Mouse (Mus musculus): ENCODE results near the gene Caln1.

Caln1 gene

DNA sequence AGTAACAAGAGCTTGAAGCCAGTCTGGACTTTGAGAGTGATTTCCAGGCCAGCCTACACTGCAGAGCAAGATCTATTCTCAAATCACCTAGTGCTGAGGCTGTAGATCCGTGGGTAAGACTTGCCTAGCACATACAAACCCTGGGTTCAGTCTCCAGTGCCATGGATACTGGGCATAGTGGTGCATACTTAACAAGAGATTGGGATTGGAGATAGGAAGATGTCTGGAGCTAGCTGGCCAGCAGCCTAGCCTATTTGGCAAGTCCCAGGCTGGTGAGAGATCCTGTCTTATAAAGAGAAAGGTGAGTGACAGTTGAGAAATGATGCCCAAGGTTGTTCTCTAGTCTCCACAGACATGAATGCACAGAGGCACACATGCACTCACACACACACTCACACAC is 441.6 kb downstream of the Caln1 start:
- DNase-seq (ENCODE audit: low spot score in 2 of 2) = no peak

DNA sequence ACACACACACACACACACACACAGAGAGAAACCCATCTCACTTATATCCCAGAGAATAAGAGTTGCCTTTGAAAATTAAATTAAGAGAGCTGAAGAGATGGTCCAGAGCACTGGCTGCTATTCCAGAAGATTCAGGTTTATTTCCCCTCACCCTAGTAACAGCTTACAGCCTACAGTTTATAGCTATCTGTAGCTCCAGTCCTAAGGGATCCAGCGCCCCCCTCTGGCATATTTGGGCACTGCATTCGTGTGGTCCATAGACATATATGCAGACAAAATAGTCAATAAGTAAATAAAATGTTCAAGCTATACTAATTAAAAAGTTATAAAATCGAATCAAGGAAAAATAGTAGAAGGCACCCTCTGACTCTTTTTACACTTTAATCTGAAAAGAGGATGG is 442.0 kb downstream of the Caln1 start:
- DNase-seq (ENCODE audit: low spot score in 2 of 2) = no peak

- DNase-seq (ENCODE audit: low spot score in 2 of 2) = no peak
These were observed 442.7 kb downstream of the Caln1 start for GRCm38 (mm10) chr5:130811966-130812365.

GRCm38 (mm10) chr5:130812556-130812955 is 443.3 kb downstream of the Caln1 start:
- no peak for DNase-seq (ENCODE audit: low spot score in 2 of 2)

DNA sequence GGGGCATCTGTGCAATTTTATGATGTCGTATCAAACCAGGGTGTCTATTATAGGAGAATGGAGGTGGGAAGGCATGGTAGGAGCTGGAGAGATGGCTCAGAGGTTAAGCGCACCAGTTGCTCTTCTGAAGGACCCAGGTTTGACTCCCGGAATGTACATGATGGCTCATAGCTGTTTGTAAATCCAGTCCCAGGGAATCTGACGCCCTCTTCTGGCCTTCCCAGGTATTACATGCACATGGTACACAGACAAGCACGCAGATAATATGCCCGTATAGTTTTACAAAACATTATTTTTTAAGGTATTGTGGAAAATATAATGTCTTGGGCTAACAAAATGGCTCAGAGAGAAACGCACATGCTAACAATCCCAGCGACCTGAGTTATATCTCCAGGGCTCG is 443.8 kb downstream of the Caln1 start:
- no peak for DNase-seq (ENCODE audit: low spot score in 2 of 2)

DNA sequence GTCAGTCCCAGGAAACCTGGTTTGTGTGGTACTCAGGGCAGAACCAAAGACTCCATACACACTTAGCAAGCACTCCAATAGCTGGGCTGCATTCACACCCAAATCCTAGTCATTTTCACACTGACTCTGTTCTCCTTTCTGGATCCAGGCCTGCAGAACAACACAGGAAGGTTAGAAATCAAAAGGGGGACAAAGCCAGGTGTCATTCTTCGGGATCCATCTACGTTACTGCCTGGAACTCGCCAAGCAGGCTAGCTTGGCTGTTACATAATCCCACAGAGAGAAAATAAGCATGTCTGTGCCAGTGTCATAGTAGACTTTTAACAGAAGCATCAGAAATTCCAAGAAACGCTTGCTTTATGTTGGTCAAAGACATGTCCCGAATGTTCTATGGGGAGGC is 446.1 kb downstream of the Caln1 start:
- DNase-seq (ENCODE audit: low spot score in 2 of 2) = no peak

GRCm38 (mm10) chr5:130820021-130820648 is 450.9 kb downstream of the Caln1 start:
- no peak for DNase-seq (ENCODE audit: low spot score in 2 of 2)

DNA sequence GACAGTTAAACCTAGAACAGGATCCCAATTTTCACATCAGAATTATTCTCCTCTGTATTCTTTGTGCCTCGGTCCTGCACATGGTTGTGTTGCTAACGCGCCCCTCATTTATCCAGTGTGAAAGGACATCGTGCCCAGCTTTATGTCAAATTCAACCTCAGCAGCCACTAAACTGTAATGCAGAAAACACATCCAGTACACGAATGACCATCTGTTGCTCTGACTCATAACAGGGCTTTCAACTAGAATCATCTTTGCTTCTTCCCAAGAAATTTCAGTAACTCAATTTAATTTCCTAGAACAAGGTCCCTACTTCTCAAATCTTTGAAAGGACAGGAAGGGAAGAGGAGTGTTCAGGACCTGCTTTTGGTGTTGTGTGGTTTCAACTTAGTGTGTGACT is 451.4 kb downstream of the Caln1 start:
- no peak for DNase-seq (ENCODE audit: low spot score in 2 of 2)

- DNase-seq (ENCODE audit: low spot score in 2 of 2) = no peak
These were observed 456.5 kb downstream of the Caln1 start for GRCm38 (mm10) chr5:130825797-130826196.

DNA sequence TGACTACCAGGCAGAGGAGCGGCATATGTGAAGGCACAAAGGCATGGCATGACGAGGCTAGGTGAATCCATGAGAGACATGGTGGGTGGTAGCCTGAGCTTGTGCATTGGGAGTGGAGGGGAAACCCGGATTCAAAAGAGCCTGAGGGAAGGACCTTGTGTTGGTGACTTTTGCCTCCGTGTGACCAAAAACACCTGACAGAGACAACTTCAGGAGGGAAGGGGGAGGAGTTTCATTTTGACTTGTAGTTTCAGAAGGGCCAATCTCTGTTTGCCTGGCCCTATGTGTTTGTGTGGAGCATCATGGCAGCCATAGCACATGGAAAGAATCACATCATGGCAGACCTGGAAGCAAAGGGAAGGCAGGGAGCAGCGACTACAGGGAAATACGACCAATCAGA is 479.3 kb downstream of the Caln1 start:
- DNase-seq (ENCODE audit: low spot score in 2 of 2) = no peak

GRCm38 (mm10) chr5:130849610-130850009 is 480.4 kb downstream of the Caln1 start:
- no peak for DNase-seq (ENCODE audit: low spot score in 2 of 2)

DNA sequence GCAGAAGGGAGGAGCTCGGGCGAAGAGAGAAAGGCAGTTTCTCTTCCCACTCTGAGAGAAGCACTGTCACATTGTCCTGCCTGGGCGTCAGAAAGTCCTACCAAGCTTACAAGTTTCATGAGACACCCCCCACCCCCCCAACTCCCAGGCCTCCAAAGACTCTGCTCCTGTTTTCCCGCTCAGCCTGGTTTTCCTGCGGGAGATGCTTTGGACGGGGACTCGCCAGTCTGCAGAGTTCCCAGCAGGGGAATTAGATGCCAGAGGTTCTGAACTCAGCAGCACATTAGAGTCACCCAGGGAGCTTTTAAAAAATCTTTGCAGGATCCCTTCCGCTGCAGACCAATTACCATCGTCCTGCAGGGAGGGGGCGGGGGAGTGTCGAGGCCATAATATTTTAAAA is 482.9 kb downstream of the Caln1 start:
- DNase-seq (ENCODE audit: low spot score in 2 of 2) = no peak

DNA sequence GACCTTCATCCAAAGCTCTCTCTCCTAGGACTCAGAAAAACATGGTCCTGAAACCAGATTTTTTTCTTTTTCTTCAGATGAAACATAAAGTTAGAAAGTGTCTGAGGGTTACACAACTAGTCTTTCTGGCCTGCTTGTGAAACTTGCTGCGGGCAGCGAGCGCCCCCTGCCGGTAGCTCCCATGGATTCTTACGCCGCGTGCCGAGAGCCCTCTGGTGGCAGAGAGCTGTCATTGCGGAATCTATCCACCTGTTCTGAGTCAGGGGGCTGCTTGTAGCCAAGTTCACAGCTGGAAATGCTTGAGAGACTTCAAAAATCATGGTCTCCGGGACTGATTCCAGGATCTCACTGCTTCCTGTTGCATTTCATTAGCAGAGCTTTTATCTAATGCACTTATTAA is 484.1 kb downstream of the Caln1 start:
- peak; percentile 70 to 80 for DNase-seq (ENCODE audit: low spot score in 2 of 2)

DNA sequence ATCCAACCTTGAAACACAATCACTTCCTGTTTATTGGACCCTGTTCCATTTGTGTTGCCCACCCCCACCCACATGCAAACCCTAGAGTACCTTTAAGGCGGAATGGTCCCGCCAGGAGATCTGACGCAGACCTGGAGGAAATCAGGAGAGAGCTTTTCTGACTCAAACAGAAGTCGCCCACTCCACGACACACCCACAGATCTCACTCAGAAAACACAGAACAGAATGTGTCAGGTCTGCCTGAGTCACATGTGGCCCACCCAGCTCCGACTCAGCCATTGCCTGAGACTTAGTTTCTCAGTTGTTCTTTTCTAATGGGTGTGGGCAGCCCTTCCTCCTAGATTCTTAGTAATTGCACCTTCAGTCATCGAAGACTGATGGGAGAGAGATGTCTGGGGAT is 485.2 kb downstream of the Caln1 start:
- peak; percentile 80 to 82 for DNase-seq (ENCODE audit: low spot score in 2 of 2)

- DNase-seq (ENCODE audit: low spot score in 2 of 2) = no peak
These were observed 488.9 kb downstream of the Caln1 start for GRCm38 (mm10) chr5:130858148-130858547.

DNA sequence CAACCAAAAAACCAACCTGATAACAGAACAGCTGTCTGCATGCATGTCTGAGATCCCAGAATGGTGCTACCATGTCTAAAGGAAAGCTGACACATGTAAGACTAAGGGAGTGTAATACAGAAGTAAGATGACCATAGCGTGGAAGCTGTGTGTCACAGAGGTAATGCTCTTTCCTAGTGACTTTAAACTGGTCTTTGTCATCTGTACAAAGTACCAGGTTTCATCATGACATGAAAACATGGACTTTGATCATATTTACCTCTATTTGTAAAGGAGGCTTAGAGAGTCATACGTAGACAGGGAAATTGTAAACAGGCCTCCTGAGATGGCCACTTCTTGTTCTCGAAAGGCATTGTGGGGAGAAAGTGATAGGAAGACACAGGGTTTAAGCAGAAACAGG is 489.5 kb downstream of the Caln1 start:
- DNase-seq (ENCODE audit: low spot score in 2 of 2) = no peak

DNA sequence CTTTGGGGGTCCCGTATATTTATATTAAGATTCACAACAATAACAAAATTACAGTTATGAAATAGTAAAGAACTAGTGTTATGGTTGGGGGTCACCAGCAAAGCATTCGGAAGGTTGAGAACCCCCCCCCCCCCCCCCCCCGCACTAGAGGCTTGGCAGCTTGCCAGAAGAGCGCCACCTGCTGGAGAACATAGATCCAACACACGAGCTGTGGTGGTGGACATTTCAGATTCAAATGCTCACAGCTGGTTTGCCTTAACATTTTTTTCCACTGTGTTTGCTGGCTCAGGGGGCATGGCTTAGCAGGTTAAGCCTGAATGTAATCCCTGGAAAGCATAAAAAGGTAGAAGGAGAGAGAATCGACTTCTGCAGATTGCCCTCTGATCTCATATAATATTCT is 490.5 kb downstream of the Caln1 start:
- no peak for DNase-seq (ENCODE audit: low spot score in 2 of 2)

GRCm38 (mm10) chr5:130862302-130862701 is 493.0 kb downstream of the Caln1 start:
- peak; percentile 24 to 30 for DNase-seq (ENCODE audit: low spot score in 2 of 2)

DNA sequence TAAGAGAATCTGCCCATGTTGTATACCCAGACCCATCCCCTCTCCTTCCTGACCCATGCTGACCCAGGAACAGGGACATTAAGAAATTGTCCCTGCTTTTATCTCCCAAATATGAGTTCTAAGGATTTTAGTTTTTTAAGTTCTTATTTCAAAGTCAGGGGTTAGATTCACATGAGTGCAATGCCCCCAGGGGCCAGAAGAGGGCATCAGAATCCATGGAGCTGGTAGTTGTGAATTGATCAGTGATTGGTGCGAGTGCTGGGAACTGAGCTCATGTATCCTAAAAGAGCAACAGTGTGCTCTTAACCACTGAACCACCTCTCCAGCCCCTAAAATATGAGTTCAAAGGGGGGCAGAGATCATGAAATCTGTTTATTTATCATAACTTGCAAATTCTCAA is 500.6 kb downstream of the Caln1 start:
- DNase-seq (ENCODE audit: low spot score in 2 of 2) = no peak

DNA sequence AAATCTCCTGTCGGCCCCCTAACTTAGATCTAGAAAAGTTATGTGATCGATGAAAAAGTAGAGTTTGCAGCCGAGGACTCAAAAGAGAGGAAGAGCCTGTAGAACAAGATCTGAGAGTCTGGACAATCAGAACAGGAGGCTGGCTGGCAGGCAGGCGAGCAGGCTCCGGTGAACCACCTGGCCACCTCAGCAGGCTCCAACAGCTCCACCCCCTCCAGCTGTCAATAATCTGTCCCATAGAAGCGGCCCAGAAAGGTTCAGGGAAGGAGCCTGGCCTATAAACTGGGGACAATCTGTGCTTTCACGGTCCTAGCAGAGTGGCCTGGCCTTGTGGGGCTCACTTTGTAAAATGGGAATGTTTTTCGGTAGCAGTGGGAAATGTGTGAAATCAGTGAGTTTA is 501.8 kb downstream of the Caln1 start:
- no peak for DNase-seq (ENCODE audit: low spot score in 2 of 2)

DNA sequence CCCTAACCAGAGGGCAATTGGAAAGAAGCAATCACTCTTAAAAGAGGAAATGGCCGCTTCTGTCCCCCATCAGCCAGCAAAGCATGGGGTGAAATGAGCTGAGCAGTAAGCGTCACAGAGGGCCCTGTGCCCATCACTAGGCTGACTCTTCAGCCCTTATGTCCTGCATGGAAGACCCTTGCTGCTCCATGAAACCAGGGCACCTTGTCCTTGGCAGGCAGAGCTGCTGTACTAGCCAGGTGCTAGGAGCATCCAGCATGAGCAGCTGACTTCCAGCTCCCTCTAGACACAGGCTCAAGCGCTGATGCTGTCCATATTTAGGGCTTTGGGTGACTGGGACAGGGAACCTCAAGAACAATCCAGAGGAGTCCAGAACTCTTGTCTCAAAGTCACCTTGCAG is 506.1 kb downstream of the Caln1 start:
- no peak for DNase-seq (ENCODE audit: low spot score in 2 of 2)

GRCm38 (mm10) chr5:130880331-130880730 is 511.1 kb downstream of the Caln1 start:
- DNase-seq (ENCODE audit: low spot score in 2 of 2) = no peak

GRCm38 (mm10) chr5:130891735-130892134 is 522.5 kb downstream of the Caln1 start:
- no peak for DNase-seq (ENCODE audit: low spot score in 2 of 2)

GRCm38 (mm10) chr5:130895991-130896390 is 526.7 kb downstream of the Caln1 start:
- no peak for DNase-seq (ENCODE audit: low spot score in 2 of 2)

All from right cerebral cortex, postnatal 36 days (tissue).